Comparison of ENCODE assay signal across 26 mouse cellular contexts in the genomic region with DNA sequence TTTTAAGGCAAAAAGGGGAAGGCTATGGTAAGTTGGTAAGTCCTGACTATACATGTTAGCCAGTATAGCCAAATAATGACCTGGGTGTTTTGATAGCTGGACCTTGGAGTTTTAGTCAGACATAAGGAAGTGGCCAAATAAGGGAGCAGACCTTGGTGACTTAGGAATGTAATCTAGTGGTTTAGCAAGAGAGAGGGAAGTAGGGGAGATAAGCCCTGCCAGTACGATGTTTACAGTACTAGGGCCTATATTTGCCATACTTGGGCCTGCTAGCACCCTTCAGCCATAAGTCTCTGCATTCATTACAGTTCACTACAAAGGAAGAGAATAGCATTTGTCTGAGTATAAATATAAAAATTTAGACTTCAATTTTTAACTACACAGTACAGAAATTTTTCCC.
"Had no signal": no experiment of that assay in that cellular context is flagged by ENCODE, and none has a peak within 500 bp of the region (broad histone marks: within the 10 kb centered on the region; RNA-seq: fewer than 3 reads in every experiment).

No protein-coding gene starts in this region.

- H3K9me3 ChIP-seq: heart, embryonic 13.5 days; heart, embryonic 15.5 days; hindbrain, embryonic 10.5 days; hindbrain, embryonic 12.5 days; kidney, embryonic 15.5 days; limb, embryonic 13.5 days; limb, embryonic 15.5 days had no signal

- ATAC-seq: hindbrain, embryonic 16.5 days; intestine, embryonic 16.5 days had no signal

- DNase-seq: gastrocnemius, postnatal 14 days; gastrocnemius, postnatal 36 days; heart, adult 11 months; heart, adult 2 months; heart, postnatal 14 days; heart, postnatal 4 days; kidney, adult 11 months; kidney, adult 2 months; kidney, adult 9 months; kidney, postnatal 10 days; kidney, postnatal 25 days; kidney, postnatal 4 days; left cerebral cortex, postnatal 4 days had no signal

- H3K27ac ChIP-seq: heart, adult 2 months; heart, embryonic 13.5 days; heart, embryonic 15.5 days; hindbrain, embryonic 10.5 days; hindbrain, embryonic 12.5 days; hindbrain, embryonic 14.5 days; kidney, embryonic 15.5 days; layer of hippocampus, adult 2 months; left cerebral cortex, adult 2 months; limb, embryonic 13.5 days; limb, embryonic 15.5 days had no signal

- H3K36me3 ChIP-seq: heart, embryonic 13.5 days; heart, embryonic 15.5 days; hindbrain, embryonic 10.5 days; hindbrain, embryonic 12.5 days; kidney, embryonic 15.5 days; limb, embryonic 13.5 days; limb, embryonic 15.5 days had no signal

- H3K4me2 ChIP-seq: heart, embryonic 11.5 days; heart, embryonic 13.5 days; heart, embryonic 15.5 days; hindbrain, embryonic 12.5 days; hindbrain, embryonic 14.5 days; kidney, embryonic 15.5 days; limb, embryonic 13.5 days; limb, embryonic 15.5 days had no signal

- H3K9ac ChIP-seq: heart, embryonic 13.5 days; heart, embryonic 15.5 days; hindbrain, embryonic 12.5 days; hindbrain, embryonic 14.5 days; kidney, embryonic 15.5 days; limb, embryonic 13.5 days; limb, embryonic 15.5 days had no signal

- H3K4me1 ChIP-seq: heart, embryonic 15.5 days; hindbrain, embryonic 10.5 days; hindbrain, embryonic 12.5 days; kidney, embryonic 15.5 days; limb, embryonic 13.5 days; limb, embryonic 15.5 days had no signal

- H3K27me3 ChIP-seq: heart, embryonic 13.5 days; heart, embryonic 15.5 days; hindbrain, embryonic 12.5 days; kidney, embryonic 15.5 days; limb, embryonic 13.5 days; limb, embryonic 15.5 days had no signal

- H3K4me3 ChIP-seq: heart, adult 2 months; heart, embryonic 13.5 days; heart, embryonic 15.5 days; hindbrain, embryonic 10.5 days; hindbrain, embryonic 12.5 days; kidney, embryonic 15.5 days; layer of hippocampus, adult 2 months; left cerebral cortex, adult 2 months; limb, embryonic 13.5 days; limb, embryonic 15.5 days had no signal
